Mouse (Mus musculus) B cell, adult 67 days (primary cell): ENCODE results near the gene Kat2a. TPM values are rescaled to one million over a fixed set of nuclear protein-coding genes. Genes with fewer than 3 reads are reported as not detected.

Experiments used
- total RNA-seq, 2 experiments: library from RNA; stranded (reverse); gene quantifications; 4 replicates each; pipeline ENCODE4 v1.2.4; 2023

Gene Kat2a
- 10 to 100 TPM; 41.1 to 44.3 TPM for total RNA-seq

GRCm38 (mm10) chr11:100711783-100712615, at the start of gene Kat2a:
Gene Kat2a, minus strand, starts transcription at chr11:100712465.

GRCm38 (mm10) chr11:100759611-100760233, 47.5 kb upstream of the Kat2a start, which contains the start of gene Kcnh4:
Gene Kcnh4, minus strand, starts transcription at chr11:100759942.

GRCm38 (mm10) chr11:100738066-100738604, 25.9 kb upstream of the Kat2a start, which contains the start of gene Rab5c:
Gene Rab5c, minus strand, starts transcription at chr11:100738215.

GRCm38 (mm10) chr11:100713735-100714533, 1.7 kb upstream of the Kat2a start, which contains the start of gene Hspb9:
Gene Hspb9, plus strand, starts transcription at chr11:100713850.

GRCm38 (mm10) chr11:100703851-100704531, 8.3 kb downstream of the Kat2a start, which contains the start of gene Dhx58:
Gene Dhx58, minus strand, starts transcription at chr11:100704271.

GRCm38 (mm10) chr11:100692164-100692616, 20.1 kb downstream of the Kat2a start, which contains the start of gene Zfp385c:
Gene Zfp385c, minus strand, starts transcription at chr11:100692455.

Other genes starting within 250 kb of the Kat2a start
- 10 to 100 TPM; 26.9 to 29.7 TPM for gene Klhl11, start 239.7 kb downstream of the Kat2a start, total RNA-seq
- 100 to 1,000 TPM; 147 to 175 TPM for gene Acly, start 184.5 kb downstream of the Kat2a start, total RNA-seq
- gene Ttc25, start 166.9 kb downstream of the Kat2a start, total RNA-seq: 1 to 10 TPM in 1 of 2 experiments, under 1 TPM in 1; 0.49 to 1.1 TPM
- 100 to 1,000 TPM; 194 to 195 TPM for gene Cnp, start 137.6 kb downstream of the Kat2a start, total RNA-seq
- gene Nkiras2, start 93.2 kb downstream of the Kat2a start, total RNA-seq: 10 to 100 TPM; 26.7 to 31.0 TPM
- gene Dnajc7, start 92.3 kb downstream of the Kat2a start, total RNA-seq: 100 to 1,000 TPM; 510 to 568 TPM
- not detected for gene Zfp385c, start 20.0 kb downstream of the Kat2a start, total RNA-seq
- 10 to 100 TPM; 18.5 to 34.8 TPM for gene Dhx58, start 8.2 kb downstream of the Kat2a start, total RNA-seq
- gene Hspb9, start 1.4 kb upstream of the Kat2a start, total RNA-seq: not detected
- gene Rab5c, start 25.8 kb upstream of the Kat2a start, total RNA-seq: 100 to 1,000 TPM; 128 to 139 TPM
- gene Kcnh4, start 47.5 kb upstream of the Kat2a start, total RNA-seq: 1 to 10 TPM; 3.0 to 4.3 TPM
- gene Hcrt, start 50.5 kb upstream of the Kat2a start, total RNA-seq: not detected
- gene Ghdc, start 58.5 kb upstream of the Kat2a start, total RNA-seq: 10 to 100 TPM; 15.8 to 22.5 TPM
- gene Stat5b, start 138.3 kb upstream of the Kat2a start, total RNA-seq: 10 to 100 TPM; 72.9 to 73.0 TPM
- 10 to 100 TPM; 40.0 to 40.6 TPM for gene Stat5a, start 146.9 kb upstream of the Kat2a start, total RNA-seq
- 100 to 1,000 TPM; 218 to 234 TPM for gene Stat3, start 227.1 kb upstream of the Kat2a start, total RNA-seq